Mouse (Mus musculus): ENCODE results near the gene Amz2.

Gene Amz2

GRCm38 (mm10) chr11:109421205-109421604, 4.5 kb upstream of the Amz2 start:
- DNase-seq (ENCODE audit: low spot score), result no peak

- DNase-seq (ENCODE audit: low spot score), result no peak
Observed at GRCm38 (mm10) chr11:109422263-109422662, 3.5 kb upstream of the Amz2 start.

GRCm38 (mm10) chr11:109423294-109423693, 2.5 kb upstream of the Amz2 start:
- DNase-seq (ENCODE audit: low spot score), result no peak

- no peak for DNase-seq (ENCODE audit: low spot score)
Observed at GRCm38 (mm10) chr11:109426272-109426586, 483 bp downstream of the Amz2 start.

GRCm38 (mm10) chr11:109427353-109427752, 1.6 kb downstream of the Amz2 start:
- DNase-seq (ENCODE audit: low spot score), result no peak

- DNase-seq (ENCODE audit: low spot score), result no peak
Observed at GRCm38 (mm10) chr11:109434233-109434798, 8.6 kb downstream of the Amz2 start.

- no peak for DNase-seq (ENCODE audit: low spot score)
Observed at GRCm38 (mm10) chr11:109436889-109437288, 11.1 kb downstream of the Amz2 start.

GRCm38 (mm10) chr11:109439209-109439608, 13.5 kb downstream of the Amz2 start:
- DNase-seq (ENCODE audit: low spot score), result no peak

- DNase-seq (ENCODE audit: low spot score), result peak; percentile 20
Observed at GRCm38 (mm10) chr11:109439829-109440340, 14.1 kb downstream of the Amz2 start.

- DNase-seq (ENCODE audit: low spot score), result no peak
Observed at GRCm38 (mm10) chr11:109440641-109441040, 14.9 kb downstream of the Amz2 start.

GRCm38 (mm10) chr11:109441119-109441518, 15.4 kb downstream of the Amz2 start:
- DNase-seq (ENCODE audit: low spot score), result no peak

GRCm38 (mm10) chr11:109442166-109442730, 16.5 kb downstream of the Amz2 start:
- no peak for DNase-seq (ENCODE audit: low spot score)

GRCm38 (mm10) chr11:109443468-109444263, 17.9 kb downstream of the Amz2 start:
- no peak for DNase-seq (ENCODE audit: low spot score)

GRCm38 (mm10) chr11:109444600-109444999, 18.9 kb downstream of the Amz2 start:
- DNase-seq (ENCODE audit: low spot score), result no peak

- DNase-seq (ENCODE audit: low spot score), result no peak
Observed at GRCm38 (mm10) chr11:109445438-109446035, 19.8 kb downstream of the Amz2 start.

GRCm38 (mm10) chr11:109451169-109451568, 25.4 kb downstream of the Amz2 start:
- DNase-seq (ENCODE audit: low spot score), result no peak

- no peak for DNase-seq (ENCODE audit: low spot score)
Observed at GRCm38 (mm10) chr11:109456261-109456660, 30.5 kb downstream of the Amz2 start.

- DNase-seq (ENCODE audit: low spot score), result no peak
Observed at GRCm38 (mm10) chr11:109458165-109458564, 32.4 kb downstream of the Amz2 start.

- no peak for DNase-seq (ENCODE audit: low spot score)
Observed at GRCm38 (mm10) chr11:109460586-109460985, 34.8 kb downstream of the Amz2 start.

GRCm38 (mm10) chr11:109465068-109465467, 39.3 kb downstream of the Amz2 start:
- no peak for DNase-seq (ENCODE audit: low spot score)

- DNase-seq (ENCODE audit: low spot score), result no peak
Observed at GRCm38 (mm10) chr11:109466987-109467386, 41.2 kb downstream of the Amz2 start.

- no peak for DNase-seq (ENCODE audit: low spot score)
Observed at GRCm38 (mm10) chr11:109468133-109468532, 42.4 kb downstream of the Amz2 start.

GRCm38 (mm10) chr11:109470170-109470569, 44.4 kb downstream of the Amz2 start:
- DNase-seq (ENCODE audit: low spot score), result no peak
